Mouse (Mus musculus) hindbrain, embryonic 16.5 days (tissue): Measurements from ENCODE around the gene Rpl19. TPM values are rescaled to one million over a fixed set of nuclear protein-coding genes. Genes with fewer than 3 reads are reported as not detected.

ENCODE experiments used
- ATAC-seq: fragments of 200-750 bp; cut with Nextera tagmentation; 2 replicates; pipeline ENCODE4 v1.8.0; 2017; ENCODE audit warnings: moderate TSS enrichment, moderate library complexity
- H3K27ac ChIP-seq: fragments of 300-500 bp; sonication (generic); 2 replicates; pipeline ENCODE4 v1.5.1; 2014; ENCODE audit warnings: low read depth, mild to moderate bottlenecking, control low read depth, low read length, moderate library complexity
- H3K27me3 ChIP-seq: fragments of 300-500 bp; sonication (generic); replicated peaks from 2 replicates; pipeline ENCODE4 v1.6.1; 2014; ENCODE audit warnings: low read length; ENCODE audit not compliant: control insufficient read depth, insufficient read depth
- H3K36me3 ChIP-seq: fragments of 300-500 bp; sonication (generic); 2 replicates; pipeline ENCODE4 v1.6.1; 2014; ENCODE audit warnings: mild to moderate bottlenecking, low read length, moderate library complexity, mixed read lengths; ENCODE audit not compliant: control insufficient read depth, insufficient read depth
- H3K4me1 ChIP-seq: fragments of 300-500 bp; sonication (generic); 2 replicates; pipeline ENCODE4 v1.6.1; 2014; ENCODE audit warnings: low read depth, low read length; ENCODE audit not compliant: control insufficient read depth, insufficient read depth
- H3K4me2 ChIP-seq: fragments of 300-500 bp; sonication (generic); 2 replicates; pipeline ENCODE4 v1.6.1; 2014; ENCODE audit warnings: mild to moderate bottlenecking, low read length, control low read depth, moderate library complexity
- H3K4me3 ChIP-seq: fragments of 300-500 bp; sonication (generic); 2 replicates; pipeline ENCODE4 v1.5.1; 2014; ENCODE audit warnings: mild to moderate bottlenecking, low read length, control low read depth, moderate library complexity
- H3K9ac ChIP-seq: fragments of 300-500 bp; sonication (generic); 2 replicates; pipeline ENCODE4 v1.6.1; 2014; ENCODE audit warnings: low read depth, mild to moderate bottlenecking, control low read depth, low read length, moderate library complexity
- H3K9me3 ChIP-seq: fragments of 300-500 bp; sonication (generic); 2 replicates; pipeline ENCODE4 v1.6.1; 2014; ENCODE audit warnings: mild to moderate bottlenecking, low read length, moderate library complexity; ENCODE audit not compliant: control insufficient read depth
- WGBS: fragments of 180-500 bp; shearing (Covaris S2); extraction: QIAGEN DNeasy Blood & Tissue Kit; methylation state at CpG from one replicate; pipeline ENCODE4 v1.1.7; 2014; 5-methylcytosine and 5-hydroxymethylcytosine counted together
- polyA plus RNA-seq: library from polyadenylated mRNA; unstranded; fragments of >200 nt; fragmentation: Nextera tagmentation; extraction: Ambion mirVana; gene quantifications from 2 replicates; pipeline ENCODE4 v1.2.1, GENCODE M21; 2015

Gene Rpl19
- polyA plus RNA-seq, 1 experiment from 2014 or later: 578 TPM

GRCm38 (mm10) chr11:98026248-98026569 lies 301 bp upstream of the Rpl19 start:
- Histone ChIP-seq H3K9ac (peak overlapping the region; percentile 99), H3K27me3 (no peaks in the 10 kb centered on the region), H3K4me1 (peaks cover 27% of the 10 kb centered on the region), H3K4me2 (peak overlapping the region; percentile 96), H3K4me3 (peak overlapping the region; percentile 90), H3K36me3 (peaks cover 25% of the 10 kb centered on the region), H3K9me3 (no peaks in the 10 kb centered on the region), H3K27ac (peak overlapping the region; percentile 83)
- ATAC-seq: no peak
- WGBS: 5% methylated on average over 15 of the region's 15 CpGs

GRCm38 (mm10) chr11:98027297-98027688 lies 783 bp downstream of the Rpl19 start:
- ATAC-seq: no peak
- Histone ChIP-seq H3K9me3 (no peaks in the 10 kb centered on the region), H3K27me3 (no peaks in the 10 kb centered on the region), H3K27ac (peak overlapping the region; percentile 83), H3K4me3 (peak overlapping the region; percentile 90), H3K4me2 (peak overlapping the region; percentile 96), H3K36me3 (peaks cover 25% of the 10 kb centered on the region), H3K9ac (peak overlapping the region; percentile 99), H3K4me1 (peaks cover 23% of the 10 kb centered on the region)
- 0% methylated on average over 18 of the region's 18 CpGs for WGBS

DNA sequence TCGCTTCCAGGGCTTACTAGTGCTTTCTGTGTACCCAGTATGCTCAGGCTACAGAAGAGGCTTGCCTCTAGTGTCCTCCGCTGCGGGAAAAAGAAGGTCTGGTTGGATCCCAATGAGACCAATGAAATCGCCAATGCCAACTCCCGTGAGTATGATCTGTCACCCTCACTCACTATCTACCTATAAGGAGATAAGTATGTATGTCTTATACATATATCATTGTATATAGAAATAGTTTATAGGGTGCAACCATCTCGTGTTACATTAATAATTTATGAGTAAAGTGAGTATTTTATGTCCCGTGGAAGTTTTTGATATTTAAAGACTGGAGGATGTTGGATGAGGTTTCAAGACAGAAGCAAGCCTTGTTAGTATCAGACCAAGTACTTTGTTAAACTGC lies 1.3 kb downstream of the Rpl19 start:
- Histone ChIP-seq H3K4me2 (peak overlapping the region; percentile 96), H3K9ac (peak overlapping the region; percentile 99), H3K36me3 (peaks cover 25% of the 10 kb centered on the region), H3K4me3 (peak overlapping the region; percentile 90), H3K27ac (no peak overlapping the region), H3K27me3 (no peaks in the 10 kb centered on the region), H3K9me3 (no peaks in the 10 kb centered on the region), H3K4me1 (peaks cover 23% of the 10 kb centered on the region)
- 19% methylated on average over 7 of the region's 7 CpGs for WGBS
- ATAC-seq: no peak

GRCm38 (mm10) chr11:98030701-98031442 lies 4.4 kb downstream of the Rpl19 start:
- Histone ChIP-seq H3K9ac (no peak overlapping the region), H3K4me2 (no peak overlapping the region), H3K4me3 (no peak overlapping the region), H3K9me3 (no peaks in the 10 kb centered on the region), H3K4me1 (peaks cover 22% of the 10 kb centered on the region), H3K27ac (no peak overlapping the region), H3K36me3 (peaks cover 25% of the 10 kb centered on the region), H3K27me3 (no peaks in the 10 kb centered on the region)
- WGBS: 48% methylated on average over 5 of the region's 5 CpGs
- ATAC-seq: no peak

DNA sequence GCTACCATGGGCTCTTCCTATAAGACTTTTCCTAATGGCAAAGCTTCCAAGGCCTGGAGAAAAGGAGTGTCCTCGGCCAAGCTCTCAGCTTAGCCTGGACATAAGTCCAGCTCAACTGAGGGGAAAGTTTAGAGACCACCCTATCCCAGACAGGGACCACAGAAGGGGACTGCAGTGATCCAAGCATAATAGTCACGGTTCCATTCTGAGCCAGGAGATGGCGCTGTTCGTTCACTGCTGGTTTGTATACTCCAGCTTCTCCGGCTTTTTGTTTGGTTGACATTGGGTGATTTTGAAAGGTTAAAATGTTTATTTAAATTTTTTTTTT lies 4.9 kb downstream of the Rpl19 start:
- Histone ChIP-seq H3K36me3 (peaks cover 25% of the 10 kb centered on the region), H3K4me3 (no peak overlapping the region), H3K9me3 (no peaks in the 10 kb centered on the region), H3K27ac (no peak overlapping the region), H3K27me3 (peaks cover under 1% of the 10 kb centered on the region; the same call in 1 of the 2 replicates), H3K4me1 (peaks cover 26% of the 10 kb centered on the region), H3K9ac (no peak overlapping the region), H3K4me2 (no peak overlapping the region)
- 0 out of 2 replicates have a peak, but pooled peaks have one; percentile 13 for ATAC-seq
- 7% methylated on average over 5 of the region's 5 CpGs for WGBS

- Histone ChIP-seq H3K9ac (no peak overlapping the region), H3K4me3 (no peak overlapping the region), H3K27ac (no peak overlapping the region), H3K4me2 (no peak overlapping the region), H3K4me1 (peaks cover 18% of the 10 kb centered on the region), H3K9me3 (no peaks in the 10 kb centered on the region), H3K36me3 (peaks cover 18% of the 10 kb centered on the region), H3K27me3 (peaks cover 10% of the 10 kb centered on the region; the same call in 1 of the 2 replicates)
- no peak for ATAC-seq
- WGBS: 82% methylated on average over 5 of the region's 5 CpGs
Measured at GRCm38 (mm10) chr11:98034061-98034460, 7.6 kb downstream of the Rpl19 start.

- WGBS: 17% methylated on average over 4 of the region's 4 CpGs
- Histone ChIP-seq H3K9ac (peak overlapping the region; percentile 4; the same call in 1 of the 2 replicates), H3K9me3 (no peaks in the 10 kb centered on the region), H3K4me2 (no peak overlapping the region), H3K4me3 (no peak overlapping the region), H3K4me1 (peaks cover 18% of the 10 kb centered on the region), H3K27me3 (peaks cover 10% of the 10 kb centered on the region; the same call in 1 of the 2 replicates), H3K27ac (peak overlapping the region; percentile 49; the same call in 1 of the 2 replicates), H3K36me3 (peaks cover 11% of the 10 kb centered on the region)
- peak; percentile 60; the same call in 1 of the 2 replicates for ATAC-seq
Measured at GRCm38 (mm10) chr11:98034840-98035239, 8.3 kb downstream of the Rpl19 start.

GRCm38 (mm10) chr11:98035977-98036377 lies 9.5 kb downstream of the Rpl19 start:
- Histone ChIP-seq H3K9ac (peak overlapping the region; percentile 60), H3K27ac (peak overlapping the region; percentile 11; the same call in 1 of the 2 replicates), H3K27me3 (peaks cover 10% of the 10 kb centered on the region; the same call in 1 of the 2 replicates), H3K4me1 (peaks cover 18% of the 10 kb centered on the region), H3K4me2 (peak overlapping the region; percentile 90), H3K4me3 (peak overlapping the region; percentile 43), H3K9me3 (no peaks in the 10 kb centered on the region), H3K36me3 (no peaks in the 10 kb centered on the region; the same call in 1 of the 2 replicates)
- peak; percentile 63 for ATAC-seq
- under 1% methylated on average over 25 of the region's 27 CpGs for WGBS

- H3K27me3 ChIP-seq: peaks cover 10% of the 10 kb centered on the region
- no peaks in the 10 kb centered on the region for H3K9me3 ChIP-seq
- WGBS: 64% methylated on average over 14 of the region's 14 CpGs
- no peak overlapping the region for H3K9ac ChIP-seq
- ATAC-seq: no peak
- no peak overlapping the region for H3K27ac ChIP-seq
- H3K4me3 ChIP-seq: no peak overlapping the region
- H3K4me2 ChIP-seq: no peak overlapping the region
- no peaks in the 10 kb centered on the region for H3K36me3 ChIP-seq
- peaks cover 18% of the 10 kb centered on the region for H3K4me1 ChIP-seq
Measured at GRCm38 (mm10) chr11:98037871-98038270, 11.4 kb downstream of the Rpl19 start.
